Mouse (Mus musculus) urinary bladder, adult 18-20 months (tissue): ENCODE results near the gene Uckl1.

Experiments
- DNase-seq, 2 experiments: peaks; one replicate each; pipeline ENCODE4 v3.0.0; 2022; ENCODE audit warnings: low spot score in 2 of 2, mixed read lengths in 2 of 2

The Uckl1 gene

GRCm38 (mm10) chr2:181589732-181590105 is 5.0 kb upstream of the Uckl1 start:
- no peak for DNase-seq

GRCm38 (mm10) chr2:181589011-181589731 is 4.5 kb upstream of the Uckl1 start:
- no peak for DNase-seq

- DNase-seq: no peak
Measured at GRCm38 (mm10) chr2:181588229-181588780, 3.6 kb upstream of the Uckl1 start.

GRCm38 (mm10) chr2:181587796-181588195 is 3.1 kb upstream of the Uckl1 start:
- DNase-seq: no peak

GRCm38 (mm10) chr2:181586124-181586523 is 1.4 kb upstream of the Uckl1 start:
- no peak for DNase-seq

- DNase-seq: no peak
Measured at GRCm38 (mm10) chr2:181585506-181585905, 814 bp upstream of the Uckl1 start.

GRCm38 (mm10) chr2:181583460-181584257 is 1.0 kb downstream of the Uckl1 start:
- DNase-seq: no peak

GRCm38 (mm10) chr2:181582939-181583338 is 1.8 kb downstream of the Uckl1 start:
- DNase-seq: no peak

- DNase-seq: no peak
Measured at GRCm38 (mm10) chr2:181582358-181582757, 2.3 kb downstream of the Uckl1 start.

GRCm38 (mm10) chr2:181581402-181582120 is 3.1 kb downstream of the Uckl1 start:
- peak; percentile 77 to 86 for DNase-seq

GRCm38 (mm10) chr2:181581016-181581401 is 3.7 kb downstream of the Uckl1 start:
- peak; percentile 65 to 80 for DNase-seq

- no peak for DNase-seq
Measured at GRCm38 (mm10) chr2:181580131-181580772, 4.4 kb downstream of the Uckl1 start.

- DNase-seq: no peak
Measured at GRCm38 (mm10) chr2:181579681-181580080, 5.0 kb downstream of the Uckl1 start.

GRCm38 (mm10) chr2:181578790-181579618 is 5.7 kb downstream of the Uckl1 start:
- DNase-seq: no peak

GRCm38 (mm10) chr2:181577981-181578581 is 6.6 kb downstream of the Uckl1 start:
- no peak for DNase-seq

GRCm38 (mm10) chr2:181577126-181577525 is 7.6 kb downstream of the Uckl1 start:
- DNase-seq: no peak

GRCm38 (mm10) chr2:181576613-181577012 is 8.1 kb downstream of the Uckl1 start:
- no peak for DNase-seq

GRCm38 (mm10) chr2:181574921-181575545 is 9.7 kb downstream of the Uckl1 start:
- no peak for DNase-seq

GRCm38 (mm10) chr2:181573961-181574360 is 10.7 kb downstream of the Uckl1 start:
- DNase-seq: no peak
